Mouse (Mus musculus) cortical plate, adult 2 months (tissue): ENCODE results near the gene Ldb1. TPM values are rescaled to one million over a fixed set of nuclear protein-coding genes. Genes with fewer than 3 reads are reported as not detected.
"Not testable (repeated sequence)": the region's sequence is repeated elsewhere in the genome, so short reads cannot be mapped to it uniquely, and the experiment has no call there.

Experiments
- H3K27ac ChIP-seq: fragments of 200-500 bp; 2 replicates; pipeline ENCODE4 v1.5.1; 2012; ENCODE audit warnings: low read length, control low read depth, inconsistent platforms; ENCODE audit not compliant: insufficient read depth
- H3K4me1 ChIP-seq: fragments of 200-500 bp; 2 replicates; pipeline ENCODE4 v1.6.1; 2011; ENCODE audit warnings: low read length; ENCODE audit not compliant: control insufficient read depth, insufficient read depth
- H3K4me3 ChIP-seq: fragments of 200-500 bp; 2 replicates; pipeline ENCODE4 v1.5.1; 2011; ENCODE audit warnings: mild to moderate bottlenecking, low read length, control low read depth; ENCODE audit not compliant: insufficient read depth
- CTCF ChIP-seq: fragments of 200-500 bp; IDR thresholded peaks from 2 replicates; pipeline ENCODE4 v1.5.1; 2011; ENCODE audit warnings: mild to moderate bottlenecking, control low read depth, low read length; ENCODE audit not compliant: insufficient read depth; ENCODE audit errors: extremely low read depth
- POLR2A ChIP-seq: fragments of 200-500 bp; IDR thresholded peaks from 2 replicates; pipeline ENCODE4 v1.6.1; 2011; ENCODE audit warnings: mild to moderate bottlenecking, low read length, control low read depth; ENCODE audit not compliant: insufficient read depth; ENCODE audit errors: extremely low read depth
- polyA plus RNA-seq: library from polyadenylated mRNA; depleted of rRNA; stranded (reverse); fragments of >200 nt; gene quantifications from 2 replicates; pipeline ENCODE4 v1.2.3, GENCODE M21; 2012

Gene Ldb1
- polyA plus RNA-seq, 1 experiment, result 159 TPM

DNA sequence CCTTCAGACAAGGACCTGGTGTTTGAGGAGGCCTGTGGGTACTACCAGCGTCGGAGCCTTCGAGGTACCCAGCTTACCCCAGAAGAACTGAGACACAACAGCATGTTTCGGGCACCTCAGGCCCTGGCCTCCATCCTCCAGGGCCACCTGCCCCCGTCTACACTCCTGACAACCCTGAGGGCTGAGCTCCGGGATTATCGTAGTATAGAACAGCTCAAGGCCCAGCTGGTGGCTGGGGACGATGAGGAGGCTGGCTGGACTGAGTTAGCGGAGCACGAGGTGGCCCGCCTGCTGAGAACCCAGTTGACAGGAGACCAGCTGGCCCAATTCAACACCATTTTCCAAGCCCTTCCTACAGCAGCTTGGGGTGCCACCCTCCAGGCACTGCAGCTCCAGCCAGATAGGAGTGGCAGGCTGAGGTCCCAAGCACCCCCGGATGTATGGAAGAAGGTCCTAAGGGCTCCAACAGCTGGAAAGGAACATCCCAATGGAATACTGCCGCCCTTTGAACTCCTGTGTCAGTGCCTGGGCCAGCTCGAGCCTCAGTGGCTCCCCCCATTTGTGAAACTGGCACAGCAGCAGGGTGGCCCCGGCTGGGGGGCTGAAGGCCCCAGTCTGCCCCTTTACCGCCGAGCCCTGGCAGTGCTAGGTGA, 40.1 kb downstream of the Ldb1 start:
- Histone ChIP-seq H3K4me3 (no peak overlapping the region), H3K4me1 (peaks cover 4% of the 10 kb centered on the region), H3K27ac (no peak overlapping the region)
- no peak for TF ChIP-seq POLR2A
- no peak for TF ChIP-seq CTCF

DNA sequence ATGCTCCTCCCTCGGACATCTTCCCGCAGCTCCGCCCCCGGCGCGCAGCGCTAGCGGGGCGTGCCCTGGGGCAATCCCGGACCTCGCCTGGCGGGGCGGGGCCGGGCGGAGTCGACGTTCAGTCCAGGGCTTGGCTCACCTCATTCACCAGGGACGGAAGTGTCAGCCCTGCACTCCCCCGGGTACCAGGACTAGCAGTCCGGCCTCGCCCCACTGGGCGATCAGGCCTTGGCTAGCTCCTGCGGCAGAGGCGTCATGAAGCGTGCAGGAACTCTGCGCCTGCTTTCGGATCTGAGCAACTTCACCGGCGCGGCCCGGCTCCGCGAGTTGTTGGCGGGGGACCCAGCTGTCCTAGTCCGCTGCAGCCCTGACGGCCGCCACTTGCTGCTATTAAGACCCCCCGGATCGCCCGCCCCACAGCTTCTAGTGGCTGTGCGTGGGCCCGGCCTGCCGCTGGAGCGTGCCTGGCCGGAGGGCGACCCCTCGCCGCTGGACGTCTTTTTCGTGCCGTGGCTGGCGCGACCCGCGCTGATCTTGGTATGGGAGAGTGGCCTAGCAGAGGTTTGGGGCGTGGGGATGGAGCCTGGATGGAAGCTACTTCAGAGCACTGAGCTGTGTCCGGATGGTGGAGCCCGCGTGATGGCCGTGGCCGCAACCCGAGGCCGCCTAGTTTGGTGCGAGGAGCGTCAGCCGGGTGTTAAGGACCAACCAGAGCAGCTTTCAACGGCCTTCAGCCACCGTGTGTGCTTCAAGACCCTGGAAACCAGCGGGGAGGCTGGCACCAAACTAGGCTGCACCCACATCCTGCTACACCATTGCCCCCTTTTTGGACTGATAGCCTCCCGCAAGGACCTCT, 41.4 kb downstream of the Ldb1 start, which contains the start of gene Hps6:
Gene Hps6 (plus strand): TSS at position 138 of the 856 bp plus-strand sequence.
- Histone ChIP-seq H3K4me1 (peaks cover 4% of the 10 kb centered on the region), H3K27ac (no peak within 1 kb of the TSS), H3K4me3 (peak within 1 kb of the TSS; percentile 54)
- 0 out of 2 replicates have a peak, but pooled peaks have one; percentile 39 for TF ChIP-seq POLR2A
- TF ChIP-seq CTCF, result no peak

DNA sequence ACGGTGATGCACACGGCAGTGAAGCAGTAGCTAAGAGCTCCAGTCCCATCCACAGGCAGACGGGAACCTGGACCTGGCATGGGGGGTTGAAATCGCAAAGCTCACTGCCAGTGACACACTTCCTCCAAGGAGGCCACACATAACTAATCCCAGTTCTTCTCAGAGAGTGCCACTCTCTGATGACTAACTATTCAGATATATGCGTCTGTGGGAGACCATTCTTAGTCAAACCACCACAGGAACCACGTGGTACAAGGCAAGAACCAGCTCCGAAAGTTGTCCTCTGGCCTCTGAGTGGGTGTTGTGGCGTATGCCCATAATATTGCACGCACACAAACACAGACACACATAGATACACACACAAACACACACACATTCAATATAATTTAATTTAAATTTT, 42.7 kb downstream of the Ldb1 start:
- no peak for TF ChIP-seq POLR2A
- TF ChIP-seq CTCF, result no peak
- H3K4me1 ChIP-seq, result peaks cover 4% of the 10 kb centered on the region
- no peak overlapping the region for H3K4me3 ChIP-seq
- H3K27ac ChIP-seq, result no peak overlapping the region

DNA sequence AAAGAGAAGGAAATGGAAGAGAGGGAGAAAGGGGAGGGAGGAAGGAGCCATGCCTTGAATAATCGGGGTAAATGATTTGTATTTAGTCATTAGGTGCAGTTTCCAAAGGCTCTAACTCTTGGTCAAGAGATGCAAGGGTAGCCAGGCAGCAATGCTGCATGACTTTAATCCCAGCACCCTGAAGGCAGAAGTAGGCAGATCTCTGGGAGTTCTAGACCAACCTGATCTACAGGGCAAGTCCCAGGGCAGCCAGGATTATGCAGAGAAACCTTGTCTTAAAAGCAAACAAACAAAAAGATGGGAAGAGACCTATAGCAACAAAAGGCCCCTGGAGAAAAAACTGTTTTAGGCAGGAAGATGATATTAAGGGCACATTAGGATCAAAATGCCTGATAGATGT, 45.6 kb downstream of the Ldb1 start:
- TF ChIP-seq POLR2A, result no peak
- TF ChIP-seq CTCF, result no peak
- Histone ChIP-seq H3K27ac (no peak overlapping the region), H3K4me3 (no peak overlapping the region), H3K4me1 (peaks cover 4% of the 10 kb centered on the region)

DNA sequence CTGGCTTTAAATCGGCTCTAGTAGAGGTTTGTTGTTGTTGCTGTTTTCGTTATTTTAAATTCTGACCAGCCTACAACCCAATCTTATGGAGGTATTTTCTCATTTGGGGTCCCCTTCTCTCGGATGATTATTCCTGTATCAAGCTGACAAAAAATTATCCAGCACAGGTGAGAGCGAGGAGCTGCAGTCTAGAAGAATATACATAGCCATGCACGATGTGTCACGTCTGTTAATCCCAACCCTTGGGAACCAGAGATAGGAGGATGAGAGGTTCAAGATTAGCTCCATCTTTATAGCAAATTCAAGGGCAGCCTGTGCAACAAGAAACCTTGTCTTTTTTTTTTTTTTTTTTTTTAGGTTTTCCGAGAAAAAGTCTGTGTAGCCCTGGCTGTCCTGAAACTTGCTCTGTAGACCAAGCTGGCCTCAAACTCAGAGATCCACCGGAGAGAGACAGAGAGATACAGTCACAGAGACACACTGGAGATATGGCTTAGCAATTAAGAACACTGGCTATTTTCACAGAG, 46.3 kb downstream of the Ldb1 start:
- Histone ChIP-seq H3K4me3 (peak overlapping the region; percentile 68), H3K4me1 (no peaks in the 10 kb centered on the region; the same call in 1 of the 2 replicates), H3K27ac (no peak overlapping the region)
- TF ChIP-seq CTCF (no peak), POLR2A (no peak)

DNA sequence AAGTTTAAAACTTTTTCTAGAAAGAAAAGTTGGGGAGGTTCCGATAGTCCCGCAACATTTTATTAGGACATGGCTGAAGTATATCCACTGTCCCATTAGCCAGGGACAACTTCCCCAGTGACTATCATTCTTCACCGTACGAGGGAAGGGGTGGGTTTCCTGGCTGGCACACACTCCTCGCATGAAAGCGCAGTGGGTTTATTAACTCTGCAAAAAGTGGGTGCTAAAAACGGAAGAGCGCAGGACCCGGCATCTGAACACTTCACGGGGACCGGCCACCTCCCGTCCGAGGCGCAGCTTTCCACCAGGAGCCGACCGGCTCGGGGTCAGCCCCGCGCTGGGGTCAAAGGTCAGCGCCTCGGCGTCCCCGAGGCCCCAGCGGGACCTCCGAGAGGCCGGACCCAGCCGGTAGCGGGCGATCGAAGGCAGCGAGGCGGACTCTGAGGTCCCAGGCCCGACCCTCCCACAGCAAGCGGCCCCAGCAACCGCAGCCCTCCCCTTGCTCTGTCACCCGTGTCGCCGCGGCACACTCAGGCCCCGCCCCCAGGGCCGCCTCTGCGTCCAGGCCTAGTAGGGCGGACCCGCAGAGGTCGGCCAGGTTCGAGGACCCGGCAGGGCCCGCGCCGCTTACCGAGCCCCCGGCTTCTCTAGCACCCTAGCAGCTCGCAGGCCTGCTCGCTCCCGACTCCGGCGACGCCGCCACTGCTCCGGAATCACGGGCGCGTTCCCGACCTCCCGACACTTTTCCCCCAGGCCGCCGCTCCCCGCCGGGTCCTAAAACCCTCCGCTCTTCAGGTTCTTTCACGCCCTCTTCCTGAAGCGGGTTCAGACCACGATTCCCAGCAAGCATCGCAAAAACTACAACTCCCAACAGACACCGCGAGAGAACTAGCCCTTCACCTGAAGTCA, 47.0 kb downstream of the Ldb1 start, which contains the start of gene Armh3:
Gene Armh3 (minus strand): TSS at position 704 of the 909 bp plus-strand sequence.
- Histone ChIP-seq H3K27ac (peak within 1 kb of the TSS; percentile 88), H3K4me1 (no peaks in the 10 kb centered on the region; the same call in 1 of the 2 replicates)
- TF ChIP-seq CTCF (no peak), POLR2A (peak; percentile 74)

DNA sequence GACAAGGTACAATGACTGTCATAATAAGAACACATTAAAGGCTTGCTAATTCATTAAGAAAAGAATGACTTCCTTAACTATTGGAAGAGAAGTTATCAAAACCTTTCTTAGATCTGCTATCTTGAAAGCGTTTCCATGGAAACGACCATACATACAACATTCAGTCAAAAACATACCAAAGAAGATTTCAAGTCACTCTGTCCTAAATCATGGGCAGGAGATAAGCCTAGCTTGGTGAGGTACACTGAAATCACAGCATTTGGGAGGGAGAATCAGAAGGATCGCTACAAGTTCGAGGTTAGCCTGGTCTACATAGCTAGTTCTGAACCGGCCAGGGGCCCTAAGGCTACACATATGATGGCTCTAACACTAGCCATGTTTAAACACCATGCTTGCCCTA, 47.6 kb downstream of the Ldb1 start:
- no peak for TF ChIP-seq CTCF
- no peak for TF ChIP-seq POLR2A
- Histone ChIP-seq H3K4me3 (peak overlapping the region; percentile 68), H3K27ac (no peak overlapping the region), H3K4me1 (no peaks in the 10 kb centered on the region; the same call in 1 of the 2 replicates)

More for the DNA sequence above, 47.0 kb downstream of the Ldb1 start, which contains the start of gene Armh3:
- H3K4me3 ChIP-seq, result peak within 1 kb of the TSS; percentile 68

DNA sequence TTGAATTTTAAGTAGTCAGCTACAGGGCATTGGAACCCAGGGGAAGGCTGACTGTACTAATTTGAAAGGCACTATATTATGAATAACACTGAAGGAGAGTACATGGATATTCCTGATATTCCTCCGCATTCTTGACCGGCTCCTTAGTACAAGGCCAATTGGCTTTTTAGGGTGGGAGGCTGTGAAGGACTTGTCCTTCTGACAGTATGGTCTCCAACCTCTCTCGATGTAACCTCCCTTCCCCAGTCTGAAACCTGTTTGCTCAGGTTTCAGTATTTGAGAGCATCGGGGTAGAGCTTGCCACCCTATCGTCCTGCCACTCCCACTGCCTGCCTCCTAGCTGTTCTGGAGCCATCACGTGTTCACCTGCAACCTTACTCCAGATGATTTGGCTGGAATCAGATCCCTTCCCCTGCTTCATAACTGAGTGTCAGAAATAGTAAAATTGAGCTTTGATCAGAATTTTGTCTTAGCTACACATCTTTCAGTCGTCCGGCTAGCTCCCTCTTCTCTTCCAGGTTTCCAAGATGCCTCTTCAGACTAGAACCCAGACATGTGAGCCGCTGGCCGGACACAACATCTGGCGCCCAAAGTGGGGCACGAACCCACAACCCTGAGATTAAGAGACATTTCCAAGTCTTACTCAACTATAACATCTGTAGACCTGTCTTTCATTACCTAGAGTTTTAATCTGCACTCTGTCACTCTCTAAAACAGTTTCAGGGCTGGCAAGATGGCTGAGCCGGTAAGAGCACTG, 50.9 kb downstream of the Ldb1 start:
- no peaks in the 10 kb centered on the region; the same call in 1 of the 2 replicates for H3K4me1 ChIP-seq
- TF ChIP-seq CTCF, result no peak
- TF ChIP-seq POLR2A, result no peak
- H3K4me3 ChIP-seq, result no peak overlapping the region
- H3K27ac ChIP-seq, result no peak overlapping the region

DNA sequence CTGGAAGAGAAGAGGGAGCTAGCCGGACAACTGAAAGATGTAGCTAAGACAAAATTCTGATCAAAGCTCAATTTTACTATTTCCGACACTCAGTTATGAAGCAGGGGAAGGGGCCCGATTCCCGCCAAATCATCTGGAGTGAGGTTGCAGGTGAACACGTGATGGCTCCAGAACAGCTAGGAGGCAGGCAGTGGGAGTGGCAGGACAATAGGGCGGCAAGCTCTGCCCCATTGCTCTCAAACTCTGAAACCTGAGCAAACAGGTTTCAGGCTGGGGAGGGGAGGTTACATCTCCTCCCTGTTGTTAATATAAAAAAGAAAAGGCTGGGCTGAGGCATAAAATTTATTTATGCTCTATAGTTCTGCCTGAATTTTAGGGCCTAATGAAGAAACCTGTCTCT, 51.6 kb downstream of the Ldb1 start:
- not testable (repeated sequence) for H3K4me1 ChIP-seq, H3K4me3 ChIP-seq, H3K27ac ChIP-seq
